Mouse (Mus musculus) embryonic facial prominence, embryonic 13.5 days (tissue): ENCODE measurements at regions not wholly inside any gene's neighbourhood (a gene's known extent, or its start where the extent isn't known, plus 50 kb on each side); places are given as distances from the start of the nearest gene placed in this dataset.

Source experiments
- ATAC-seq: fragments of 200-750 bp; cut with Nextera tagmentation; 2 replicates; pipeline ENCODE4 v1.8.0; 2017; ENCODE audit warnings: low read depth; ENCODE audit not compliant: insufficient number of reproducible peaks, insufficient read depth, low FRiP score, low TSS enrichment
- H3K27ac ChIP-seq: fragments of 300-500 bp; sonication (generic); 2 replicates; pipeline ENCODE4 v1.5.1; 2015; ENCODE audit warnings: moderate library complexity, mild to moderate bottlenecking, inconsistent platforms
- H3K27me3 ChIP-seq: fragments of 300-500 bp; sonication (generic); 2 replicates; pipeline ENCODE4 v1.6.1; 2015; ENCODE audit warnings: mild to moderate bottlenecking, inconsistent platforms
- H3K36me3 ChIP-seq: fragments of 300-500 bp; sonication (generic); 2 replicates; pipeline ENCODE4 v1.6.1; 2015; ENCODE audit warnings: mild to moderate bottlenecking, inconsistent platforms
- H3K4me1 ChIP-seq: fragments of 300-500 bp; sonication (generic); 2 replicates; pipeline ENCODE4 v1.6.1; 2015; ENCODE audit warnings: inconsistent platforms
- H3K4me2 ChIP-seq: fragments of 300-500 bp; sonication (generic); 2 replicates; pipeline ENCODE4 v1.6.1; 2015; ENCODE audit warnings: moderate library complexity, mild to moderate bottlenecking, inconsistent platforms
- H3K4me3 ChIP-seq: fragments of 300-500 bp; sonication (generic); 2 replicates; pipeline ENCODE4 v1.5.1; 2015; ENCODE audit warnings: mild to moderate bottlenecking, inconsistent platforms
- H3K9ac ChIP-seq: fragments of 300-500 bp; sonication (generic); 2 replicates; pipeline ENCODE4 v1.6.1; 2015; ENCODE audit warnings: mild to moderate bottlenecking, inconsistent platforms
- H3K9me3 ChIP-seq: fragments of 300-500 bp; sonication (generic); 2 replicates; pipeline ENCODE4 v1.6.1; 2016; ENCODE audit warnings: inconsistent platforms
- whole genome bisulfite sequencing: fragments of 180-500 bp; shearing (Covaris S2); methylation state at CpG from one replicate; pipeline ENCODE4 v1.1.7; 2015; ENCODE audit warnings: mixed read lengths; 5-methylcytosine and 5-hydroxymethylcytosine counted together

DNA sequence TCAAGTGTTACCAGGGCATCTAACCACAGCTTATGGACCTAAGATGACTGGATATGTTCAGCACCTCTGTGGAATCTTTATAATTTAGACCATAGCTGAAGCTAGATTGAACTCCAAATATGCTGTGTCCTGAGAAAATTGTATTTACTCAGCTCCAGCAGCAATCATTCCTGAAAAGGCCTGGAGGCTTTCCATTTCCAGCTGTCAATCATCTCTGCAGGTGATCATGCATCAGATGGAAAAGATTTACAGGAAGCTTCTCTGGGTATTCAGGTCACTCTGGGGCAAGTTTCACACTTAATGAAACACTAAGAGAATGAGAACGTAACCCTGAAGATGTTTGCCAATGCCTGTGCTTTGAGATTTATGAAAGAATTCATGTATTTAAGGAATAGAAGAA is 502.1 kb downstream of the Basp1 start:
- ATAC-seq, result no peak
- Histone ChIP-seq H3K36me3 (no peaks in the 10 kb centered on the region), H3K4me2 (no peak overlapping the region), H3K27me3 (no peaks in the 10 kb centered on the region), H3K4me3 (no peak overlapping the region), H3K4me1 (no peaks in the 10 kb centered on the region), H3K9ac (no peak overlapping the region), H3K9me3 (no peaks in the 10 kb centered on the region), H3K27ac (no peak overlapping the region)
- WGBS, result 57% methylated on average over 1 of the region's 1 CpGs

DNA sequence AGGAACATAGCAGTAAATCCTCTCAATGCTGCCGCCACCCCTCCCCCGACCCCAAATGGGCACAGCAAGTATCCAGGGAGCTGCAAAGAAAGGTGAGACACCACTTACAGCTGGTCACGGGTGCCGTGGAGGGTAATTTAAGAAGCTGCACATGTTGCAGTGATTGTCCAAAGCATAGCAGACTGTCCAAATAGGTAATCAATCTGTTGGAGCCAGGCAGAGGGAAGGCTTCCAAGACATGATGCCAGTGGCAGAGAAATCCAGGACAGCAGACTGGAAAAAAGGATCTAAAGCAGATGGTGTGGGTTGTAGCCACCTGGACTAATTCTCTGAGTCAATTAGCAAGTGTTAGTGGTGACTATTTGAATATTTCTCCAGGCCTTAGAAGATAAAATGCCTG is 506.6 kb downstream of the Basp1 start:
- Histone ChIP-seq H3K9me3 (no peaks in the 10 kb centered on the region), H3K4me3 (no peak overlapping the region), H3K4me2 (no peak overlapping the region), H3K36me3 (no peaks in the 10 kb centered on the region), H3K4me1 (no peaks in the 10 kb centered on the region), H3K9ac (no peak overlapping the region), H3K27me3 (no peaks in the 10 kb centered on the region), H3K27ac (no peak overlapping the region)
- no peak for ATAC-seq
- WGBS, result 43% methylated on average over 4 of the region's 4 CpGs

GRCm38 (mm10) chr15:24878846-24879245 is 534.7 kb downstream of the Basp1 start:
- 78% methylated on average over 1 of the region's 1 CpGs for whole genome bisulfite sequencing
- ATAC-seq, result no peak

DNA sequence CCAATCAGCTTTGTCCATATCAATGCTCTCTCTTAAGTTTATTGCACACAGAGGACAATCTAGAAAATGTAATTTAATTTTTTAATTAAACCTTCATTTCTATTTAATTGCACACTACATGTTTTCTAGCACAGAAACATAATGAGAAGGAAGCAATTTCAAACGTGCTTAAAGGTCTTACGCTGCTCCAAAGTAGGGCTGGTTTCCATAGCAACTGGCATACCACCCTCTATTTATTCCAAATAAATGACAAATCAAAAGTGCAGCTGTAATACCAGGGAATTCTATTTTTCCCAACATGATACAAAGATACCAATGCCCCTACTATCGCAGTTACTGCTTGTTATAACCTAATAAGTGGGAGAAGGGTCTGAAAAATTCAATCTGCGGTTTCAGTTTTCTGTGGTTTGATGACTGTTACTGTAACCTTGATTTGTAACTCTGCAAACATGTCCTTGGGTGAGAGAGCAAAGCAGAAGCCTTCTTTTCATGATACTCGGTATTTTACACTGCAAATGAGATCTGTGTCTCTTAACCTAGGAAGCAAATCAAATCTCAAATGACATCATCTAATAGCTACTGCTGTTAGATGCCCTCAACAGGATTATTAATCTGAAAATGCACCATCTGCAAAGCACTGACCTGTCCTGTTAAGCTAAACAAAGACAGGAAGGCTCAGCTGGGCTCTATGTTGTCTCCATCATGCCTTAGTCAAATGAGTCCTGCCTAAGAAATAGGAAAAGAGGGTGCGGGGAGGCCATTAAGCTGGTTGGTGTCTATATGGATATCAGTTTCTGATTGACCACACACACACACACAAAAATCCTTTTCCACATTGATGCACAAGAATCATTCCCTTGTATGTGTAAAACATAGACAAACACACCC is 535.6 kb downstream of the Basp1 start:
- no peak overlapping the region for H3K9ac ChIP-seq
- no peak overlapping the region for H3K4me2 ChIP-seq
- H3K4me3 ChIP-seq, result no peak overlapping the region
- WGBS, result 56% methylated on average over 6 of the region's 6 CpGs
- no peak for ATAC-seq
- no peak overlapping the region for H3K27ac ChIP-seq
- H3K36me3 ChIP-seq, result no peaks in the 10 kb centered on the region
- no peaks in the 10 kb centered on the region; the same call in 1 of the 2 replicates for H3K4me1 ChIP-seq
- H3K9me3 ChIP-seq, result no peaks in the 10 kb centered on the region
- no peaks in the 10 kb centered on the region for H3K27me3 ChIP-seq

More at GRCm38 (mm10) chr15:24878846-24879245, 534.7 kb downstream of the Basp1 start:
- no peak overlapping the region for H3K27ac ChIP-seq
- H3K36me3 ChIP-seq, result no peaks in the 10 kb centered on the region
- no peaks in the 10 kb centered on the region; the same call in 1 of the 2 replicates for H3K4me1 ChIP-seq
- no peaks in the 10 kb centered on the region for H3K9me3 ChIP-seq
- no peak overlapping the region for H3K9ac ChIP-seq
- no peaks in the 10 kb centered on the region for H3K27me3 ChIP-seq
- no peak overlapping the region for H3K4me3 ChIP-seq
- H3K4me2 ChIP-seq, result no peak overlapping the region

DNA sequence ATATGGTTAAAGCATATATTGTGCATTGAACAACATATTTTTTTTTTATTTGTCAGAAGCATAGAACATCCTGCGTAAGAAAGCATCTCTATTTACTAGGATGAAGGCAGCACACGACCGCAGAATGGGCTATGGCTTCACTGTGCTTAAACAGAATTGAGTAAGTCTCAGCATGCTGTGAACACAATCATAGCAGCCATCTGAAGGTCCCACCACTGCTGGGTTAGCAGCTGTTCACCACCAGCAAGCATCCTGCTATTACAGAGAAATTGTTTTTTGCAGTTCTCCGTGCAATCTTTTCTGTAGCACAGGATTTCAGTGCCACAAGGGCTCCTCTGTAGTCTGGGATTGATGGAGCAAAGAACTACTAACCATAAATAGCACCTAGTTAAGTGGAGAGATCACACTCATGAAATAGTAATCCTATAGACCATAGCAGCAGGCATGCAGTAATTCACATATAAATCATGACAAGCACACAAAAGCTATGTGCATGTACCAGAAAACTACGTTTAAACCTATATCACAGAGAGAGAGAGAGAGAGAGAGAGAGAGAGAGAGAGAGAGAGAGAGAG is 537.3 kb downstream of the Basp1 start:
- Histone ChIP-seq H3K4me2 (no peak overlapping the region), H3K27me3 (no peaks in the 10 kb centered on the region), H3K4me3 (no peak overlapping the region), H3K9me3 (no peaks in the 10 kb centered on the region), H3K9ac (no peak overlapping the region), H3K4me1 (no peaks in the 10 kb centered on the region; the same call in 1 of the 2 replicates), H3K27ac (no peak overlapping the region), H3K36me3 (no peaks in the 10 kb centered on the region)
- ATAC-seq, result no peak
- WGBS, result 85% methylated on average over 5 of the region's 5 CpGs

GRCm38 (mm10) chr15:24840271-24840670 is 573.3 kb downstream of the Basp1 start:
- Histone ChIP-seq H3K9ac (no peak overlapping the region), H3K27ac (no peak overlapping the region), H3K36me3 (no peaks in the 10 kb centered on the region), H3K27me3 (no peaks in the 10 kb centered on the region), H3K4me2 (no peak overlapping the region), H3K4me3 (no peak overlapping the region), H3K9me3 (no peaks in the 10 kb centered on the region), H3K4me1 (no peaks in the 10 kb centered on the region)
- 57% methylated on average over 2 of the region's 2 CpGs for WGBS
- ATAC-seq, result no peak

DNA sequence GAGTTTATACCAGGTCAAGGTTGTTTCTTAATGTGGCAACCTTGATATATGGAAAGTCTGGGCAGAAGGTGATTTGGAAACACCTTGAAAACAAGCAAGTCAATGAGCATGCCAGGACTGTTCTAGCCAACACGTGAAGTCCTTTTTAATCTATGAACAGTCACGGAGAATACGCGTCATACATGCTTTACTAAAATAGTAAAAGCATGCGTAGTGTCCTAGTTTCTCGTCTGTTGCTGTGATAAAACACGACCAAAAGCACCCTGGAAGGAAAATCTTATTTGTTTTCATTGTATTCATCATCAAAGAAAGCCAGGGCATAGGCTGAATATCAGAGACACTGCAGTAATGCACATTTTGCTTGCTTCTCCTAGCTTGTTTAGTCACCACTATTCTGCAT is 575.2 kb downstream of the Basp1 start:
- WGBS, result 88% methylated on average over 7 of the region's 7 CpGs
- Histone ChIP-seq H3K9me3 (no peaks in the 10 kb centered on the region), H3K4me1 (no peaks in the 10 kb centered on the region), H3K27ac (no peak overlapping the region), H3K4me3 (no peak overlapping the region), H3K4me2 (no peak overlapping the region), H3K36me3 (no peaks in the 10 kb centered on the region), H3K9ac (no peak overlapping the region), H3K27me3 (no peaks in the 10 kb centered on the region)
- no peak for ATAC-seq

DNA sequence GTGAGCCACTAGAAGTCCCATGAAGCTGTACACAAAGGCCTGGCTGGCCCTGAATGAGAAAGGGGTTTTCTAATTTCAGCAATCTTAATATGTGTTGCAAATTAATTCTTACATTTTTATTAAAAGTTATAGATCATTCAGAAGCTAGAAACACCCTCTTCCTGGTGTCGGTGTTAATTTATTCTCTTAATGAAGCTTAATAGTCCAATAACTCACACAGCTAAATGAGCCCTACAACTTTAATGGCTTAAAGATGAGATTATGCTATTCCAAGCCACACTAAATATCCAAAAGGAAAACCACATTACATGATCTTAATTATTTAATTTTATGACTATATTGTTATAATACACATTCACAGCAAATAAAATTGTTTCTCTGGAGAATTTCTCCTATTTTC is 585.7 kb downstream of the Basp1 start:
- Histone ChIP-seq H3K27me3 (no peaks in the 10 kb centered on the region), H3K36me3 (no peaks in the 10 kb centered on the region), H3K27ac (no peak overlapping the region), H3K4me3 (no peak overlapping the region), H3K4me2 (no peak overlapping the region), H3K4me1 (no peaks in the 10 kb centered on the region), H3K9me3 (no peaks in the 10 kb centered on the region), H3K9ac (no peak overlapping the region)
- ATAC-seq, result no peak
- 95% methylated on average over 1 of the region's 1 CpGs for WGBS

GRCm38 (mm10) chr15:24827259-24827658 is 586.3 kb downstream of the Basp1 start:
- no peak overlapping the region for H3K9ac ChIP-seq
- no peak overlapping the region for H3K27ac ChIP-seq
- no peaks in the 10 kb centered on the region for H3K4me1 ChIP-seq
- no peaks in the 10 kb centered on the region for H3K9me3 ChIP-seq
- no peak for ATAC-seq
- H3K36me3 ChIP-seq, result no peaks in the 10 kb centered on the region
- no peak overlapping the region for H3K4me3 ChIP-seq
- H3K4me2 ChIP-seq, result no peak overlapping the region
- H3K27me3 ChIP-seq, result no peaks in the 10 kb centered on the region

DNA sequence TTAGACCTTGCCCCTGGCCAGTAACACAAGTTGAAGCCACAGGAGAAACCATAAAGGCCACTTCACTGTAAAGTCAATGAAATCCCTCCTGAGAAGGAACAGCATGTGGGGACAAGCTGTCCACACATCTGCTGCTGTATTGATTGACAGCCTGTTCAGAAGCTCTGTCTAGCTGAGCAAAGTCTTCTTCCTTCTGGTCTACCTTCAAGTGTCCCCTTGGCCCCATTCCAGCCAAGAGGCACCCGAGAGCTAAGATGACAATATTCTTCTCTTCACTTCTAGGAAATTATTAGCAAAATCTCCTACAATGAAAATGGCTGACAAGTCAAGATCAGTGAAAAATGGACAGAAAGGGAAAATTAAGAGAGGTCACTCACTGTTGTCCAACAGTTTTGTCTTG is 616.7 kb downstream of the Basp1 start:
- WGBS, result 60% methylated on average over 1 of the region's 1 CpGs
- ATAC-seq, result no peak
- no peak overlapping the region for H3K4me2 ChIP-seq

GRCm38 (mm10) chr15:24793381-24793780 is 620.2 kb downstream of the Basp1 start:
- Histone ChIP-seq H3K4me1 (peaks cover 4% of the 10 kb centered on the region; the same call in 1 of the 2 replicates), H3K9ac (no peak overlapping the region), H3K4me2 (no peak overlapping the region), H3K4me3 (no peak overlapping the region), H3K9me3 (no peaks in the 10 kb centered on the region), H3K36me3 (no peaks in the 10 kb centered on the region), H3K27me3 (no peaks in the 10 kb centered on the region), H3K27ac (0 out of 2 replicates have a peak overlapping the region, but pooled peaks have one; percentile 0)
- WGBS, result 48% methylated on average over 4 of the region's 4 CpGs
- ATAC-seq, result no peak

More for the DNA sequence above, 616.7 kb downstream of the Basp1 start:
- Histone ChIP-seq H3K36me3 (no peaks in the 10 kb centered on the region), H3K9me3 (no peaks in the 10 kb centered on the region), H3K4me1 (peaks cover 4% of the 10 kb centered on the region; the same call in 1 of the 2 replicates), H3K4me3 (no peak overlapping the region), H3K9ac (no peak overlapping the region), H3K27ac (no peak overlapping the region), H3K27me3 (no peaks in the 10 kb centered on the region)

GRCm38 (mm10) chr15:24786336-24786735 is 627.2 kb downstream of the Basp1 start:
- H3K4me1 ChIP-seq, result peaks cover 4% of the 10 kb centered on the region; the same call in 1 of the 2 replicates

More at GRCm38 (mm10) chr15:24786336-24786735, 627.2 kb downstream of the Basp1 start:
- H3K27ac ChIP-seq, result no peak overlapping the region
- WGBS, result 17% methylated on average over 3 of the region's 3 CpGs
- no peaks in the 10 kb centered on the region for H3K36me3 ChIP-seq
- H3K9me3 ChIP-seq, result no peaks in the 10 kb centered on the region
- no peaks in the 10 kb centered on the region for H3K27me3 ChIP-seq
- no peak overlapping the region for H3K4me3 ChIP-seq
- no peak overlapping the region for H3K4me2 ChIP-seq
- H3K9ac ChIP-seq, result no peak overlapping the region
- no peak for ATAC-seq
